Mouse (Mus musculus): ENCODE measurements around the gene Sh3pxd2b. TPM values are rescaled to one million over a fixed set of nuclear protein-coding genes. Genes with fewer than 3 reads are reported as not detected.

The Sh3pxd2b gene
- polyA plus RNA-seq, 1 experiment from 2014 or later = 25.2 TPM

- no peak overlapping the region for H3K4me3 ChIP-seq (replicated peaks)
- 29% methylated on average over 7 of the region's 7 CpGs for WGBS
These were observed 36.6 kb downstream of the Sh3pxd2b start for GRCm38 (mm10) chr11:32384135-32384801.

GRCm38 (mm10) chr11:32386043-32386442, 38.4 kb downstream of the Sh3pxd2b start:
- no peak overlapping the region for H3K4me3 ChIP-seq (replicated peaks)
- H3K27me3 ChIP-seq = no peaks in the 10 kb centered on the region
- no peak overlapping the region for H3K4me2 ChIP-seq
- peaks cover 30% of the 10 kb centered on the region for H3K4me1 ChIP-seq
- H3K36me3 ChIP-seq (replicated peaks) = peaks cover 56% of the 10 kb centered on the region
- no peaks in the 10 kb centered on the region for H3K9me3 ChIP-seq
- no peak for ATAC-seq (ENCODE audit: low FRiP score)
- no peak overlapping the region for H3K27ac ChIP-seq
- no peak overlapping the region for H3K9ac ChIP-seq
- 99% methylated on average over 2 of the region's 2 CpGs for WGBS

More at GRCm38 (mm10) chr11:32384135-32384801, 36.6 kb downstream of the Sh3pxd2b start:
- H3K27ac ChIP-seq = peak overlapping the region; percentile 87
- H3K36me3 ChIP-seq (replicated peaks) = peaks cover 56% of the 10 kb centered on the region
- no peaks in the 10 kb centered on the region for H3K27me3 ChIP-seq
- ATAC-seq (ENCODE audit: low FRiP score) = peak; percentile 48
- peaks cover 30% of the 10 kb centered on the region for H3K4me1 ChIP-seq
- 0 out of 2 replicates have a peak overlapping the region, but pooled peaks have one; percentile 19 for H3K4me2 ChIP-seq
- no peak overlapping the region for H3K9ac ChIP-seq
- no peaks in the 10 kb centered on the region for H3K9me3 ChIP-seq

GRCm38 (mm10) chr11:32388064-32388463, 40.4 kb downstream of the Sh3pxd2b start:
- H3K9ac ChIP-seq = no peak overlapping the region
- peaks cover 15% of the 10 kb centered on the region for H3K4me1 ChIP-seq
- 90% methylated on average over 2 of the region's 2 CpGs for WGBS
- no peaks in the 10 kb centered on the region for H3K9me3 ChIP-seq
- no peak overlapping the region for H3K4me3 ChIP-seq (replicated peaks)
- no peaks in the 10 kb centered on the region for H3K27me3 ChIP-seq
- ATAC-seq (ENCODE audit: low FRiP score) = no peak
- H3K4me2 ChIP-seq = no peak overlapping the region
- H3K36me3 ChIP-seq (replicated peaks) = peaks cover 58% of the 10 kb centered on the region
- H3K27ac ChIP-seq = no peak overlapping the region

GRCm38 (mm10) chr11:32393095-32393494, 45.5 kb downstream of the Sh3pxd2b start:
- Histone ChIP-seq H3K9me3 (no peaks in the 10 kb centered on the region), H3K4me3 (replicated peaks) (no peak overlapping the region), H3K36me3 (replicated peaks) (peaks cover 81% of the 10 kb centered on the region), H3K27me3 (no peaks in the 10 kb centered on the region), H3K27ac (no peak overlapping the region), H3K4me2 (no peak overlapping the region), H3K9ac (no peak overlapping the region), H3K4me1 (no peaks in the 10 kb centered on the region)
- ATAC-seq (ENCODE audit: low FRiP score) = no peak
- WGBS = 86% methylated on average over 2 of the region's 2 CpGs

- H3K4me1 ChIP-seq = no peaks in the 10 kb centered on the region
- no peak for ATAC-seq (ENCODE audit: low FRiP score)
- H3K4me3 ChIP-seq (replicated peaks) = no peak overlapping the region
- H3K9me3 ChIP-seq = no peaks in the 10 kb centered on the region
- no peak overlapping the region for H3K4me2 ChIP-seq
- no peak overlapping the region for H3K9ac ChIP-seq
- no peak overlapping the region for H3K27ac ChIP-seq
- peaks cover 70% of the 10 kb centered on the region for H3K36me3 ChIP-seq (replicated peaks)
- H3K27me3 ChIP-seq = no peaks in the 10 kb centered on the region
- 90% methylated on average over 6 of the region's 6 CpGs for WGBS
These were observed 48.2 kb downstream of the Sh3pxd2b start for GRCm38 (mm10) chr11:32395791-32396190.

GRCm38 (mm10) chr11:32398446-32398845, 50.8 kb downstream of the Sh3pxd2b start:
- Histone ChIP-seq H3K4me2 (no peak overlapping the region), H3K36me3 (replicated peaks) (peaks cover 68% of the 10 kb centered on the region), H3K4me1 (no peaks in the 10 kb centered on the region), H3K9ac (no peak overlapping the region), H3K27me3 (no peaks in the 10 kb centered on the region), H3K9me3 (no peaks in the 10 kb centered on the region), H3K27ac (no peak overlapping the region), H3K4me3 (replicated peaks) (no peak overlapping the region)
- ATAC-seq (ENCODE audit: low FRiP score) = no peak
- WGBS = 82% methylated on average over 2 of the region's 2 CpGs

GRCm38 (mm10) chr11:32399261-32399660, 51.6 kb downstream of the Sh3pxd2b start:
- H3K9me3 ChIP-seq = no peaks in the 10 kb centered on the region
- no peaks in the 10 kb centered on the region for H3K27me3 ChIP-seq
- no peak overlapping the region for H3K9ac ChIP-seq
- H3K27ac ChIP-seq = no peak overlapping the region
- H3K36me3 ChIP-seq (replicated peaks) = peaks cover 68% of the 10 kb centered on the region
- no peak overlapping the region for H3K4me3 ChIP-seq (replicated peaks)
- ATAC-seq (ENCODE audit: low FRiP score) = no peak
- H3K4me2 ChIP-seq = no peak overlapping the region
- 83% methylated on average over 2 of the region's 2 CpGs for WGBS
- H3K4me1 ChIP-seq = no peaks in the 10 kb centered on the region

GRCm38 (mm10) chr11:32402712-32403111, 55.1 kb downstream of the Sh3pxd2b start:
- ATAC-seq (ENCODE audit: low FRiP score) = no peak
- H3K27me3 ChIP-seq = no peaks in the 10 kb centered on the region
- H3K4me2 ChIP-seq = no peak overlapping the region
- H3K4me1 ChIP-seq = peaks cover 5% of the 10 kb centered on the region; the same call in 1 of the 2 replicates
- H3K36me3 ChIP-seq (replicated peaks) = peaks cover 61% of the 10 kb centered on the region
- H3K9me3 ChIP-seq = no peaks in the 10 kb centered on the region
- H3K4me3 ChIP-seq (replicated peaks) = no peak overlapping the region
- H3K27ac ChIP-seq = no peak overlapping the region
- 74% methylated on average over 7 of the region's 7 CpGs for WGBS
- H3K9ac ChIP-seq = no peak overlapping the region

- H3K27me3 ChIP-seq = no peaks in the 10 kb centered on the region
- peaks cover 67% of the 10 kb centered on the region for H3K36me3 ChIP-seq (replicated peaks)
- no peaks in the 10 kb centered on the region for H3K9me3 ChIP-seq
- no peak overlapping the region for H3K9ac ChIP-seq
- H3K4me1 ChIP-seq = peaks cover 5% of the 10 kb centered on the region; the same call in 1 of the 2 replicates
- no peak overlapping the region for H3K4me3 ChIP-seq (replicated peaks)
- ATAC-seq (ENCODE audit: low FRiP score) = no peak
- 86% methylated on average over 3 of the region's 3 CpGs for whole genome bisulfite sequencing
- 0 out of 2 replicates have a peak overlapping the region, but pooled peaks have one; percentile 25 for H3K27ac ChIP-seq
- no peak overlapping the region for H3K4me2 ChIP-seq
These were observed 57.1 kb downstream of the Sh3pxd2b start for GRCm38 (mm10) chr11:32404708-32405107.

- Histone ChIP-seq H3K9ac (no peak overlapping the region), H3K9me3 (no peaks in the 10 kb centered on the region), H3K4me3 (replicated peaks) (no peak overlapping the region), H3K36me3 (replicated peaks) (peaks cover 75% of the 10 kb centered on the region), H3K27me3 (no peaks in the 10 kb centered on the region), H3K27ac (no peak overlapping the region), H3K4me1 (peaks cover 5% of the 10 kb centered on the region; the same call in 1 of the 2 replicates), H3K4me2 (no peak overlapping the region)
- WGBS = 77% methylated on average over 3 of the region's 3 CpGs
- ATAC-seq (ENCODE audit: low FRiP score) = no peak
These were observed 60.2 kb downstream of the Sh3pxd2b start for GRCm38 (mm10) chr11:32407863-32408262.

- Histone ChIP-seq H3K4me2 (no peak overlapping the region), H3K27ac (no peak overlapping the region), H3K36me3 (replicated peaks) (peaks cover 81% of the 10 kb centered on the region), H3K4me3 (replicated peaks) (no peak overlapping the region), H3K9me3 (no peaks in the 10 kb centered on the region), H3K9ac (no peak overlapping the region), H3K4me1 (peaks cover 5% of the 10 kb centered on the region; the same call in 1 of the 2 replicates), H3K27me3 (no peaks in the 10 kb centered on the region)
- ATAC-seq (ENCODE audit: low FRiP score) = no peak
These were observed 61.4 kb downstream of the Sh3pxd2b start for GRCm38 (mm10) chr11:32409052-32409451.

- WGBS = 91% methylated on average over 11 of the region's 11 CpGs
- no peak overlapping the region for H3K9ac ChIP-seq
- H3K4me1 ChIP-seq = peaks cover 4% of the 10 kb centered on the region; the same call in 1 of the 2 replicates
- no peak overlapping the region for H3K4me3 ChIP-seq (replicated peaks)
- H3K27me3 ChIP-seq = no peaks in the 10 kb centered on the region
- no peak overlapping the region for H3K4me2 ChIP-seq
- no peaks in the 10 kb centered on the region for H3K9me3 ChIP-seq
- H3K36me3 ChIP-seq (replicated peaks) = peaks cover 83% of the 10 kb centered on the region
- no peak overlapping the region for H3K27ac ChIP-seq
- no peak for ATAC-seq (ENCODE audit: low FRiP score)
These were observed 62.4 kb downstream of the Sh3pxd2b start for GRCm38 (mm10) chr11:32409823-32410562.

All from forebrain, embryonic 12.5 days (tissue).